Mouse (Mus musculus) cerebellum, adult 11-12 months (tissue): ENCODE measurements around the gene Junb.
A peak's percentile ranks its signal among the peaks of the same experiment; 100 is the strongest.

ENCODE experiments used
- DNase-seq: peaks from one replicate; pipeline ENCODE4 v3.0.0; 2022

Gene Junb

DNA sequence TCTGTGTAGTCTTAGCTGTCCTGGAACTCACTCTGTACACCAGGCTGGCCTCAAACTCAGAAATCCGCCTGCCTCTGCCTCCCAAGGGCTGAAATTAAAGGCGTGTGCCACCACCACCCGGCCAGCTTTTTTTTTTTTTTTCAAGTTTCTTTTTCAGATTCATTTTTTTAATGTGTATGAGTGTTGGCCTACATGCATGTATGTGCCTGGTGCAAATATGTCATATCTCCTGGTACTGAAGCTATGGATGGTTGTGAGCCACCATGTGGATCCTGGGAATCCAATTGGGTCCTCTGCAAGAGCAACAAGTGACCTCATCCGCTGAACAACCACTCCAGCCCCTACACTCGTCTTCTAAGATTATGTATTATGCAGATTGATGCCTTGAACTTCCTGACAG, 8.9 kb upstream of the Junb start:
- no peak for DNase-seq

DNA sequence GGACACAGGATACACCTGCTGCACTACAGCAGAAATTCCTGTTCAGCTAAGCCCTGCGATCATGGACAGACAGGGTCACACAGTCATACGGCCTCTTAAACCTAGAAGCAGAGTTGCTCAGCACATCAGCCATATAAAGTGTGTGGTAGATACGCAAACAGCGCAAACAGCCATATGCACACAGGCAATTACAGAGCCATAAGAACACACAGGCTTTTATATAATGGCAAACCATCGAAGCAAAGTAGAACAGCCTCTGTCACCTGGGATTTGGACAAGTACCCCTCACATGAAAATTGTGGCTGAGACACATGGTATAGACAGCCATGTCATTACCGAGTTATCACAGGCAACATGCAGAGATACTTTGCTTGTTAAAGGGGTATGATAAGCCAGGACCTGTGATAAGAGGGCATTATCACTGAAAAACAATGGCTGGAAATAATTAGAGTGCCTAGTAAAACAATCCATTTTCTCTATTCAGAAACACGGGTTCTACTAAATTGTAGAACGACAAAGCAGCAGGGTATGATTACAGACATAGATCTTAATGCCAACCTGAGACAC, 7.9 kb upstream of the Junb start:
- no peak for DNase-seq

DNA sequence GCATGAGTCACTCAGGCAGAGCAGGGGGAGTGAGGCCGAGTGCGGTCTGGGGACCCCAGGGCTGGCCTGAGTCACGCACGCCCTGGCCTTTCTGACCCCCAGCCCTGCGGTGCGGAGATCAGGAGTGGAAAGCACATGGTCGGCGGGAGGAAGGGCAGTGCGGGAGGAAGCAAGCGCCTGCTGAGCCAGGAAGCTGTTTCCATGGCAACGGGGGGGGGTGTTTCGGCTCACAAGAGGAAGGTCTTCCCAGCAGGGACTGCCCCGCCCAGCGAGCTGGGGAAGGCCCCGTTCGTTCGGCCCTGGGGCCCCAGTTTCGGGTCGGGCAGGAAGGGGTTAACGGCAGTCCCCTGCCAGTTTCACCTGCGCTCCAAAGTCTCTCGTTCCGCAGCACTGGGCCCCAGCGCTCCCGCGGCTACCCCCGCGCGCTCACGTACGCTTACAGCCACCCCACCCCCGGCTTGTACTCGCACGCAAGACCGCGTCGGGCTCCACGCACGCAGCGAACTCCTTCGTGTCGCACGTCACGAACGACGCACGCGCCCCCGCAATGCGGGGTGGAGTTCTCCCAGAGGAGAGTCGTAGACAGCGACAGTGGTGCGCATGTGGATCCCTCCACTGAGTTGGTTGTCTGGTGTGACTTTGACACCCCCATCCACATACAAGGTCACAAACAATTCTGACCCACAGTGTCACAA, 7.3 kb upstream of the Junb start:
- DNase-seq: peak; percentile 94

DNA sequence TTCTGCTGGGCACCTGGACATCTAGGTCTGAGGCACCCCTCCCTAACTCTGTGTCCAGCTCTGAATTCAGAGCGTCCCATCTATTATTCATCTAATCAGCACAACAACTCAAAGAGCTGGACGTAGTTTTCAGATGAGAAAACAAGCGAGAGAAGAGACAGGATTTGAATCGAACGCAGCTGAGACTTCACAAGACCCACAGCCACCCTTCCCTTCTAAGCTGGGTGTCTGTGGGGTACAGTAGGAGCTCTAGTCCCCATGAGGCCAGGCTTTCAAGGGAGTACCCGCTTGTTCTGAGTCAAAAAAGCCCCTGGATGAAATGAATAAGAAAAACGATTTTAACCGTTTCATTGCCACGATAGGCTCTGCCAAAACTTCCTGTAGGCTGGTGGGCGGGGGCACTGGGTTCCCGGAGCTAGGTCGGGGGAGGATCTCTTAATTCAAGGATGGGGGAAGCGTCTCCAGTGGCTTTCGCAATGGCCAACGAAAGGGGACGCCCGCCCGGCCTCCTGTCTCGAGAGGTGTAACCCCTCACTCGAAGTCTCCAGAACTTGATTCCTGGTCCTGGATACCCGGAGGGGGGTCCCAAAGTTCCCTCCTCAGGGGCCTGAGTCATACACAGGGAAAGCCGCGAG, 6.6 kb upstream of the Junb start:
- no peak for DNase-seq

DNA sequence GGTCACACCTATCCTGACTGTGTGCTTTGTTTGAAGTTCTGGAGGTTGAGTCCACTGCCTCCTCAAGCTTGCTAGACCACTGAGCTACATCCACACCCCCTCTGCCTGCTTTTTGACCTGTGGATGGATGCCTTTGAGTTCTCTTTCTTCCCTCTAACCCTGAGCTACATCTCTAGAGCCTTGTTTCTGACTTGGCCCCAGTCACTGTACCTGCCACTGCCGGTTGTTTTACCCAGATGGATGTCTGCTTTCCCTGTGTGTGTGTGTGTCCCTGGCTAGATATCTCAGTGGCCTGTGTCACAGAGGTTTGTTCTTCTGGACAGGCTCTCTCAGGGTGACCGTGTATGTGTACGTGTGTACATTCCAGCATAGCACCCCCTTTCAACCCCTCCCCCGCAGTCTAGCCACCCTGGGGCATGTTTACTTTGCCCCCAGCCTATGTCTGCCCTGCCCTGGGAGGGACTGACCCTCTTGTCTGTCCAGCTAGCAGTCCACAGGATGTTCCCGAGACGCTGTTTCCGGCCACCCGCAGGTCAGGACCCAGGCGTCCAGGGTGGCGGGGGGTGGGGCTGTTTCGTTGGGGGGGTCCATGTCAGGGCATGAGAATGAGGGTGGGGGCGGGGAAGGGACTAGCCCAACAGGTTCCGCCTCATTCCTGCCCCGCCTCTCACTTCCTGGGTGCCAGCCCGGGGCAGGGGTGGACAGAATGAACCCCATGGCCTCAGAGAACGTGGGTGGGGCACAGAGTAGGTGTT, 6.0 kb upstream of the Junb start:
- DNase-seq: peak; percentile 67

DNA sequence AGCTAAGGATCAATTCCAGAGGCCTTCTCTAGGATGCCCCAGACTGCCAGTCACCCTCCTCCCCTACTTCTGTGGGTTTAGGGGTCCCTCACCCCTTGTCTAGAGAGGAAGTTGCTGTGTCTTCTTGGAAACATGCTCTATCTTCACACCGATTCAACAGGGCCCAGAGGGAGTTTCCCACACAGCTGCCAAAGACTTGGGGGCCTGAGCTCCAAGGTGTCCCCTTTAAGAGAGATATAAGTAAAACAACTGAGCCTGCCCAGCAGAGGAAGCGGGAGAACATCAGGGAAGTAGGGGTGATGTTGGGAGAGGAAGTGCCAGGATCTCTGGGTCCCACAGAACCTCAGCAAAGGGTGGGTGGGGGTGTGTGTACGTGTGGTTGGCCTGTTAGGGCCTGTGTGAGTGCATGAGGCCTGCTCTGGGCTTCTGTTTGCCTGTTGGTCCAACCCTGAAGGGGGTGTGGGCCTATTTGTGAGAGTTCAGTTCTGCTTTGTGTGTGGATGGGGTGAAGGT, 4.0 kb upstream of the Junb start:
- peak; percentile 37 for DNase-seq

DNA sequence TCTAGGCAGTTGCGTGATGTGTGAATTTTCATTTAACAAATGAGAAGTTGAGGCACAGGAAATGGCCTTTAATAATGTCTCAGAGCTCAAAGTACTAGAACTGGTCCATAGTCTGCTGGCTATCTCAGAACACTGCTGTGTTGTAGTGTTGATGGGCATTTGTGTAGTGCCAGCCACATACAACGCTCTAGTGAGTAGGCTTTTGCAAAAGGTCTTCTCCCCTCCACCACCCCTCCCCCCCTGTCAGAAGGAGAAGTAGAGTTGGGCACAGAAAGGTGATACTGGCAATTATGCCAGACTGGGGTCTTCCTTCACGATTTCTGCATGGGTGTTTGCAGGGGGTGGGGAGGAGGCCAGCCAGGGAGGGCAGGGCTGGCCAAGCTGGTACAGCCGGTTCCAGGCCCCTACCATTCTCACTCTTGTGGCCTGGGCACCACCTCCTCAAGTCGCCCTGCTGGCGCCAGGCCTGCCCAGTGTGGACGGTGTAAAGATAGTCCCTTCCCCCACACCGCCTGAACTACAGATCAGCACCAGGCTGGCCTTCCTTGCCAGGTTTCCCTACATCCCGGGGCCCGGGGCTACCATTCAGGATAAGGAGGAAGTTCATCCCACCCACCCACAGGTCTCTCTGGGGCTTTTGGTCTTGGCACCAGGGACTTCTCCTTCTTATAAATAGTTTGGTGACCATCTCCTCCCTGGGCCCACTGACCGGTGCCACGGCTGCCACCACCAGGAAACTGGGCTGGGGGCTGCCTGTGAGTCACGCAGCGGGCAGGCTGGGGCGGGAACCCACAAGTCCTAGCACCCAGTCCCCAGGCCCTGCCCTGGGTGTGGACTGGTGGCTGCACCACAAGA, 3.4 kb upstream of the Junb start:
- peak; percentile 59 for DNase-seq

DNA sequence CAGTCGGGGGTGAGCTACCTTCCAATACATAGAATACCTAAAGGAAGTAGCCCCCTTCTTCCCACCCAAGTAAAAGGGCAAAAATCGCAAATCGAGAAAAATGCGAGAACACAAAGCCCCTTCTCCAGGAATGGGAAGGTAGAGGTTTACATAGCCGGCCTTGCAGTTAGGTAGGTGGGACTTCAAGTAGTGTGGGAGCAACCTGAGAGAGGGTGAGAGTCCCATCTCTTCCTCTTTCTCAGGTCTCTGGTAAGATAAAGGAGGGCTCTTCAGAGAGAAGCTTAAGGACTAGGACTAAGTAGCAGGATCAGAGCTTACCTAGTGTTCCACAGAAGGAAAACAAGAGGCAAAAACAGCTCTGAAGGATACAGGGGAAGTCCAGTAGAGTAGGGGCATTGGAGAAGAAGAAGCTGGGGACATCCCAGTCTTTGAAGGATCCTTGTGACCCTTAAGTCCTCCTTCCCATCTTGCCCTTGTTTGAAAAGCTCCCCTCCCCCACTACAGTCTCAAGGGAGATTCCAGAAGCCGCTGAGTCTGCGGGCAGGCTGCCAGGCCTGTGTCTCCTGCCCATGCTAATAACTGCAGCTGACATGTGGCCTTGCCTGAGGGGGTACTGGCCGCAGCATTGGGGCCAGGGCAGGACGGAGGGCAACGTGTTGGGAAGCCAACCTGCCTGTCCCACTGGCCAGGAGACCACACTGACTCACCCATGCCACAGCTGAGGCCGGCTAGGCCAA, 2.3 kb upstream of the Junb start:
- DNase-seq: peak; percentile 76

DNA sequence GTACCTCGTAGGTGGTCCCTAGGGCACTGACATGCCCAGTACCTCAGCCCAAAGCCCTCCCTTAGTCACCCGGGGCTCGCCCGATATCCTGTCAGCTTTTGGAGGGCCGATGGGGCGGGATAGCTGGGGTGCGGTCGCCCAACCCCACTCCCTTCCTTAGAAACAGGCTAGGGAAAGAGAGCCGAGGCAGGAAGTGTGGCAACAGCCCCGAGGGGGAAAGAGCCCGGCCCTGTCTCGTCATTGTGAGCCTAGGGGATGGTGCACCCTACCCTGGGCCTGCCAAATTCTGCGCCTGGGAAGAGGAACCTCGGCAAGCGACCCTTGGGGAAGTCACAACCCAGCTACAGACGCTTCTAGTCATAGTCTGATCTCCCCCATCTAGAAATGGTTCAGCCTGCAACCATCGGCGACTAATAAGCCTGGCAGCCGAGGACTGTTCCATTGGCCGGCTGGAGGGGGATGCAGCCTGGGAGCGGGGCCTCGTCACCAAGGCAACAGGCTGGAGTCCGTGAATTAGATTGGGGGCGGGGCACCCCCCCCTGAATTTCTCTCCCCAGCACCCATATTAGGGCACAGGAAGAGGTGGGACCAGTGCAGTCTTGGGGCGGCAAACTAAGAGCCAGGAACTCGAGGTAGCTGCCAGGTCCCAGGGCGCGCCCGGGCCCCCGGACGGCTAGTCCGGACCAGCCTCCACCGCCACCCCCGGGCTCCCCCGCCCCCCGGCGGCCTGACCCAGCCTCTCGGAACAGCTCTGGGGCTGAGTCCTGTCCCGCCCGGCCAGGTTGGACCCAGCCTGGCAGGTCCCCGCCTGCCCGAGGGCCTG, 1.3 kb upstream of the Junb start:
- DNase-seq: peak; percentile 90

DNA sequence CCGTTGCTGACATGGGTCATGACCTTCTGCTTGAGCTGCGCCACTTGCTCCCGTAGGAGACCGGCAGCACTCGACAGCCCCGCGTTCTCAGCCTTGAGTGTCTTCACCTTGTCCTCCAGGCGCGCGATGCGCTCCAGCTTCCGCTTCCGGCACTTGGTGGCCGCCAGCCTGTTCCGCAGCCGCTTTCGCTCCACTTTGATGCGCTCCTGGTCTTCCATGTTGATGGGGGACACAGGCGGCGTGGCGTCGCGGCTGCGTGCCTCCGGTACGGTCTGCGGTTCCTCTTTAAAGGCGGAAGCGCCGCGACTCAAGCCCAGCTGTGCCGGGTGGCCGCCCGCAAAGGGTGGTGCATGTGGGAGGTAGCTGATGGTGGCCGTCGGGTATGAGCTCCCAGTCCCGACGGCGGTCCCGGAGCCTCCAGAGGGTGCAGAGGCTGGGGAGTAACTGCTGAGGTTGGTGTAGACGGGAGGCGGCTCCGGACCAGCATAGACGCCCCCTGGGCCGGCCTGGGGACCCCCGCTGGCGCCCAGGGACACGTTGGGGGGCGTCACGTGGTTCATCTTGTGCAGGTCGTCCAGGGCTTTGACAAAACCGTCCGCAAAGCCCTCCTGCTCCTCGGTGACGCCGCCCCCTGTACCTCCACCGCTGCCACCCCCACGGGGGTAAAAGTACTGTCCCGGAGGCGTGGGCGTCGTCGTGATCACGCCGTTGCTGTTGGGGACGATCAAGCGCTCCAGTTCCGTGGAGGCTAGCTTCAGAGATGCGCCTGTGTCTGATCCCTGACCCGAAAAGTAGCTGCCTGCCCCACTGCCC, 877 bp downstream of the Junb start:
- peak; percentile 75 for DNase-seq

DNA sequence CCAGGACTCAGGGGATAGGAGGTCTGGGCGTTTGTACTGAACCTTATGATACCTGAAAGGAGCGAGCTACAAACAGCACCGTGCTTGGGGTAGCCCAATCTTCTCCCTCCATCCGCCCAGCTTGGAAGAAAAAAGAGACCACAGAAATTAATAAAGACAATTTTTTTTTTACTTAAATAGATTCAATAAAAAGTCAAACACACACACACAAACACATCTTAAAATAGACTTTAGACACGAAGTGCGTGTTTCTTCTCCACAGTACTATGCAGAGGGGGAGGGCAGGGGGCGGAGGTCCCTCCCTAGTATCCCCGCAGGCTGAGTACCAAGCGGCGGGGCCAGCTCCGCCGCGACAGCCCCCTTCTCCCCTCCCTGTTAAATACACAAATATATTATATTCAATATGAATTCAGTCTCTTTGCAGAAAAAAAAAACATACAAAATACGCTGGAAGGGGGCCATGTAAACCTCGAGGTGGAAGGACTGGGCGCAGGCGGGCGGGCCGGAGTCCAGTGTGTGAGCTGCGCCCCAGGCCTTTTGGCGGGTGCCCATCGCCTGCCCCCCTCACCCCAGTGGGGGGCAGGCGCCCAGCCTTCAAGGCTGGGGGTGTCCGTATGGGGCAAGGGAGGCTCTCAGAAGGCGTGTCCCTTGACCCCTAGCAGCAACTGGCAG, 1.6 kb downstream of the Junb start:
- DNase-seq: peak; percentile 77

DNA sequence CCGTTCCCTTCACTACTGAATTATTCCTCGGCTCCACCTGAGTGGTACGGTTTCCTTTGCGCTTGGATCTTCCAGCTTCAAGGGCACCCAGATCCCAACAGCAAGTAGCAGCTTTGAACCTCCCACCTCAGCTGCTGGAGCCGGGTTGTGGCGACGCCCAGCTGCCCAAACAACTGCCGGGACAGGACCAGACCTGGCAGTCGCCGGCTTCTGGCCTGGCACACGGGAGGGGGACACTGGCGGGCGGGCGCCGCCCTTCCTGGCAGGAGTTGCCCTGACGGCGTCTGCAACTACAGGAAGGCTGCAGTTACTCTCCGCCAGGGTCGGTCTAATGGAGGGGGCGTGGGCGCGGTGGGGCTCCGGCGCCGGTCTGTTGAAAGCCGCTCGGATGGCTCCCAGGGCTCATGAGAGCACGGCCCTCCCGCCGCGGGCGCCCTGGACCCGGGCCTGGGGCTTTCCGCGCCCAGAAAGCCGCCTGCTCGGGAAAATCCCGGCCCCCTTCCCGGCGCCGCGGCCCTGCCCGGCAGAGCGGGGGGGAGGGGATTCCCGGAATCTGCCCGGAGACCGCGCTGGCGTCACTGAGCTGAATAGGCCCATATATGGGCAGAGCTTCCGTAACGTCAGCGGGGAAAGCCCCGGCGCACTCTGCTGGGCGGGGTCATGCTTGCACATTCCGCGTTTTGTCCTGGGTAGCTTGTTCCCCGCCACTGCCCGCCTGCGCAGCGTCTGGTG, 2.3 kb downstream of the Junb start:
- peak; percentile 94 for DNase-seq

DNA sequence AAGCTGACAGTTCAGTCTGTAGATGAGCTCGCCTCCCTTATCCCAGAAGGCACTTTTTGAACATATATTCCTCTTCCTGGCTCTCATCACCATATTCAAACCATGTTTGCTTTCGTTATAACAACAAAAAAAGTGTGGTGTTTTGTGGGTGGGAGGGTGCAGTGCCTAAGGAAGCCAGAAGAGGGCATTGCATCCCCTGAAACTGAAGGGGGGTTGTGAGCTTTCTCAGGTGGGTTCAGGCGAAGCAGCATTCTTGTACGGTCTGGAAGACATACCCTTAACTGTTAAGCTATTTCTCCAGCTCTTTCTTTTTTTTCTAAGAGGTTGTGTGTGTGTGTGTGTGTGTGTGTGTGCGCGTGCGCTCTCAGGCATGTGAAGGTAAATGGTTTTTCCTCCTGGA, 3.1 kb downstream of the Junb start:
- peak; percentile 60 for DNase-seq

DNA sequence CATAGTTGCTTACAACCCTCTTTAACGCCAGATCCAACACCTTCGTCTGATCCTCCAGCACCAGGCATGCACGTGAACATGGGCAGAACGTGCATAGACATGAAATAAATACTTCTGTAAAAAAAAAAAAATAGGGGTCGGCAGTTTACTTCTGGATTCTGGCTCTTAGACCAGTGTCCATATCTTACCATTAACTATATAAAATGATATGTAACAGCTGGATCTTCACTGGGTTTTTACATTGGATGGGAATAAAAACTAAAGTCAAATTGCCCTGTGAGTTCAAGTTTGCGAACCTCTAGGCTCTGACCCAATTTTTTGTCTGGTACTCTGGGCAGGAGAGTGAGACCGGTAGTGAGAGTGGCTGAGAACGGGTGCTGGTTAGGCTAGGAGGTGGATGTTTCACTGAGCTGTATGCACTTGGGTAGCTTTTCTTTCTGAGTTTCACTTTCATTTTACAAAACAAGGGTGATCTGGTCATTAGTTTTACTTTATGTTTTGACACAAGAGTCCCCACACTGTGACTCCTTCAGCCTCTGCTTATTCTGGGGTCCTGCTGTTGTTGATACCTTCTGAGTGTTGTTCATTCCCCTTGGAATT, 3.9 kb downstream of the Junb start:
- DNase-seq: no peak

DNA sequence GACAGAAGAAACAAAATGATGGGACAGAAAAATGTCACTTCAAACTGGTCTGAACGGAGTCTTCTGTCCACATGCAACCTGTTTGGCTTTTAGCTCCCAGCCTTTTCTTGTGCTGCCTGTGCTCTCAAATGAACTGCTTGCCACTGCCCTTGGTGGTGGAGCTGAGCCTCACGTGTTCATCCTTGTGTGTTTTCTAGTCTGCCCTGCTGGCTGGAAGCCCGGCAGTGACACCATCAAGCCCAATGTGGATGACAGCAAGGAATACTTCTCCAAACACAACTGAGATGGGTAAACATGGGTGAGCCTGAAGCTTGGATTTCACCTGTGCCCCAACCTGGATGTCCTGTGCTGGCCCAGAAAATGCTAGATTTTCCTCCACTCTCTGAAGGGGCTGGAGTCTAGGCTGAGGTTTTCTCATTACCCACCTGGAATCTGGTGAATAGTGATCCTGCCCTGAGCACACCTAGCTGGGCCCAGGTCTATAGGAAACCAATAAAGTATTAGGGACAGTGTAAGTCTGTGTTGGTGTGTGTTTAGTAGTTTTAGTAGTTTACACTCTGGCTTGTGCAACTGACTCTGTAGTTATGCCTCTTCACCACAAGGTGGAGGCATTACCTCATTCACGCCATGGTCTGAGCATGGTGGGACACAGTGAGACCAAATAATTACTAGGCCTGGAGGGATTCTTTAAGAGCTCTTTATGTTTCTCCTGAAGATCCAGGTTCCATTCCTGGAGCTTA, 4.5 kb downstream of the Junb start:
- DNase-seq: no peak

DNA sequence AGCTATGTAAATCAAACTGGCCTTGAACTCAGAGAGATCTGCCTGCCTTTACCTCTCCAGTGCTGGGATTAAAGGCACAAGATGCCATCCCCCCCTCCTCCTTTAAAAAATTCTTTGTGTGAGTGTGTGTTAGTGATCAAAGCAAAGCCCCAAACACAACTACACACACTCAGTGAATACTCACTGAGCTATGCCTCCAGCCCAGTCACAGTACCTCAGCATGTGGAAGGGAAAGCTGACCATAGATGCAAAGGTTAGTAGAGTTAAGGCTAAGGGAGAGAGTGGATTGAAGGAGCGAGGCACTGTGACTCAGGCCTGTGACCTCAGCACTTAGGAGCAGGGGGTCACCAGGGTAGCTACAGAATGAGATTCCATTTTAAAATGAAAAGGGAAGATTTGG, 5.4 kb downstream of the Junb start:
- DNase-seq: no peak

DNA sequence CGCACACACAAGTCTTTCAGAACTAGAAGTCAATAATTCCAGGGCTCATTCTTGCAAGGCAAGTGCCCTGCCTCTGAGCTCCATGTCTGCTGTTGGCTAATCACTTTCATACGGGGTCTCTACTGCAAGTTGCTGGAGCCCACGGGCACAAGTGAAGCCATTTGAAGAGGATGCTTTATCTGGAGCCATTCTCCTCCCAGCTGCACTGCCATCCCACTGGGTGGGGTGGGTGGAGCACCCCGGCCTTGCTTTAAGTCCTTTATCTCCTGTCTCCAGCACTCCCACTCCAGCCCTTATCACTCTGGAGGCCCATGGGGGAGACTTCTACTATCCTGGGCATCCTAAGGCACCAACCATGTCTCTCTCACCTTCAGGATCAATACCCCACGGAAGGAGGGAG, 7.6 kb downstream of the Junb start:
- DNase-seq: no peak
